Mouse (Mus musculus) lung, embryonic 16.5 days (tissue): ENCODE results near the gene Armc2. TPM values are rescaled to one million over a fixed set of nuclear protein-coding genes. Genes with fewer than 3 reads are reported as not detected.
"Not testable (repeated sequence)": the region's sequence is repeated elsewhere in the genome, so short reads cannot be mapped to it uniquely, and the experiment has no call there.

Experiments used
- ATAC-seq: fragments of 200-750 bp; cut with Nextera tagmentation; 2 replicates; pipeline ENCODE4 v1.8.0; 2017; ENCODE audit warnings: low read depth, mild to moderate bottlenecking, moderate library complexity
- H3K27ac ChIP-seq: fragments of 300-500 bp; sonication (generic); 2 replicates; pipeline ENCODE4 v1.5.1; 2014; ENCODE audit warnings: mild to moderate bottlenecking, control low read depth, low read length
- H3K27me3 ChIP-seq: fragments of 300-500 bp; sonication (generic); 2 replicates; pipeline ENCODE4 v1.6.1; 2014; ENCODE audit warnings: low read depth, low read length, mixed read lengths; ENCODE audit not compliant: control insufficient read depth, insufficient read depth
- H3K36me3 ChIP-seq: fragments of 300-500 bp; sonication (generic); 2 replicates; pipeline ENCODE4 v1.6.1; 2014; ENCODE audit warnings: low read length; ENCODE audit not compliant: control insufficient read depth, insufficient read depth
- H3K4me1 ChIP-seq: fragments of 300-500 bp; sonication (generic); replicated peaks from 2 replicates; pipeline ENCODE4 v1.6.1; 2014; ENCODE audit warnings: low read length, mixed read lengths; ENCODE audit not compliant: control insufficient read depth, insufficient read depth
- H3K4me2 ChIP-seq: fragments of 300-500 bp; sonication (generic); 2 replicates; pipeline ENCODE4 v1.6.1; 2014; ENCODE audit warnings: low read depth, low read length, control low read depth
- H3K4me3 ChIP-seq: fragments of 300-500 bp; sonication (generic); 2 replicates; pipeline ENCODE4 v1.5.1; 2014; ENCODE audit warnings: mild to moderate bottlenecking, low read length, control low read depth
- H3K9ac ChIP-seq: fragments of 300-500 bp; sonication (generic); 2 replicates; pipeline ENCODE4 v1.6.1; 2014; ENCODE audit warnings: low read length, control low read depth
- H3K9me3 ChIP-seq: fragments of 300-500 bp; sonication (generic); 2 replicates; pipeline ENCODE4 v1.6.1; 2016; ENCODE audit warnings: low read length; ENCODE audit not compliant: control insufficient read depth
- WGBS: fragments of 180-500 bp; shearing (Covaris S2); extraction: QIAGEN DNeasy Blood & Tissue Kit; methylation state at CpG from one replicate; pipeline ENCODE4 v1.1.7; 2014; 5-methylcytosine and 5-hydroxymethylcytosine counted together
- polyA plus RNA-seq: library from polyadenylated mRNA; unstranded; fragments of >200 nt; fragmentation: Nextera tagmentation; extraction: Ambion mirVana; gene quantifications from 2 replicates; pipeline ENCODE4 v1.2.1, GENCODE M21; 2015

The Armc2 gene
- polyA plus RNA-seq, 1 experiment from 2014 or later, result 2.0 TPM

DNA sequence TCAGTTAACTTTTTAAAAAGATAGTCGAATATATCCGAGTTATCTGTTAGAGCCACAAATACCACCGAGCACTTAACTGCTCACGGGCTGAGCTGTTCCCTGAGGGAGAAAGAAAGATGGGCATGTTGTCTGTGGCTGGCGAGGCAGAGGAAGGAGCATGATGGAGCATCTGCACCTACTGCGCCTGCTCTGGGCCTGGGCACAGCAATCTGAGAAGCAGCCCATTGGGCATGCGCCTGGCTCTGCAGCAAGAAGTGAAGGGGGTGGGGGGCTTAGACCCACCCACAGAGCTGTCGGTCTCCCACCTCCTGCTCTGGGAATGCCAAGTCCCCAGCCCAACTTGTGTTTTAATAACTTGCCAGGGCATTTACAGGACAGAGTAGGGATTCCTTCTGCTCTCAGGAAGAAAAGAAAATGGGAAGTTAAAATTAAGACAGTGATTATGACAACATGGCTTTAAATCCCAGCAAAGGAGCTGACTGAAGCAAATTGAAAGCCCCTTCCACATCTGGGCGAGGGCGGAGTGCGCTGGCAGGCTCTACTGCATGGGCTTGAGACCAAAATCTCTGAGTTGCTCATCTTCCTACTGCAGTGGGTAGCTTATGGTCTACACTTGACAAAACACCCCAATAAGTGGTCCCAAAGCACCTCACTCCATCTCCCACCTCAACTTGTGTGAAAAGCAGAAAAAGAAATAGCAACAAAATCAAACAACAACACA, 50.2 kb downstream of the Armc2 start:
- Histone ChIP-seq H3K4me1 (no peaks in the 10 kb centered on the region), H3K27me3 (no peaks in the 10 kb centered on the region), H3K4me3 (no peak overlapping the region), H3K27ac (no peak overlapping the region), H3K36me3 (no peaks in the 10 kb centered on the region), H3K4me2 (no peak overlapping the region), H3K9ac (no peak overlapping the region), H3K9me3 (no peaks in the 10 kb centered on the region)
- WGBS, result 77% methylated on average over 11 of the region's 11 CpGs
- ATAC-seq, result no peak

DNA sequence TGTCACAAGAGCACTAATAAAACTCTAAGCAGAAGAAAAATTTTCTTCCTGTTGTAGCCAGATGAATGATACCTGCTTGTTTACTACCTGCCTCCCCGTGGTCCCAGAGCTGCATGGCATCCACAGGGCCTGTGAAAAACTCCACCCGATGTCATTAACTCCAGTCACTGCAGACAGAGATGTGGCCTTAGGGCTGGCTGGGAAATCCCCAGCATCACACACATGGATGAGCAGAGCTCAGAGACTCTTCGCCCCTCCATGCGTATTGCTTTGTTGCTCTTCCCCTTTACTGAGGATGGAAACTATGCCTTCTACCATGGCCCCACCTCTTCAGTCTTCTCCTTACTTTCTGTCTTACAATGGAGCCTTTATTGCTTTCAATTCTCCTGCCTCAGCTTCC, 55.5 kb downstream of the Armc2 start:
- no peak for ATAC-seq
- H3K9me3 ChIP-seq, result no peaks in the 10 kb centered on the region
- 80% methylated on average over 4 of the region's 4 CpGs for WGBS

DNA sequence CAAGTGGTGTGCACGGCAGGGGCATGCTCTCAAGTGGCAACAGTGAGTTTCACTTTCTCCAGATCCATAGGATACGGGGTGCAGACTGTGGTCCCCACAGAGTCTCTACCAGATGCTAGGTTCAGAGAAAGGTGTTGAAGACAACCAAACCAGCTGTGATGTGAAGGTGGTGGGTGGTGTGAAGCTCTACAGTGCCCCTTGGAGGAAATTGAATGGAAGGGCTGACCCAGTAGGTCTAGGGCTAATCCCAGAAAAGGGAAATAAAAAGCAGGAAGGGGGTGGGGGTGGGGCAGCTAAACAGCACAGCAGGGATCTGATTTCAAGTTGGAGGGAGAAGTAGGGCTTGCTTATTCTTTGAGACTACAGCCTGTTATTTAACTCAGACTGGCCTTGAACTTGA, 58.4 kb downstream of the Armc2 start:
- H3K27me3 ChIP-seq, result no peaks in the 10 kb centered on the region
- no peak overlapping the region for H3K9ac ChIP-seq
- ATAC-seq, result no peak
- WGBS, result 51% methylated on average over 2 of the region's 2 CpGs
- no peak overlapping the region for H3K27ac ChIP-seq
- no peak overlapping the region for H3K4me2 ChIP-seq
- H3K4me1 ChIP-seq, result no peaks in the 10 kb centered on the region
- no peaks in the 10 kb centered on the region for H3K9me3 ChIP-seq
- H3K36me3 ChIP-seq, result no peaks in the 10 kb centered on the region
- H3K4me3 ChIP-seq, result no peak overlapping the region

More for the DNA sequence above, 55.5 kb downstream of the Armc2 start:
- Histone ChIP-seq H3K4me2 (no peak overlapping the region), H3K4me1 (no peaks in the 10 kb centered on the region), H3K27ac (no peak overlapping the region), H3K36me3 (no peaks in the 10 kb centered on the region), H3K27me3 (no peaks in the 10 kb centered on the region), H3K4me3 (no peak overlapping the region), H3K9ac (no peak overlapping the region)

DNA sequence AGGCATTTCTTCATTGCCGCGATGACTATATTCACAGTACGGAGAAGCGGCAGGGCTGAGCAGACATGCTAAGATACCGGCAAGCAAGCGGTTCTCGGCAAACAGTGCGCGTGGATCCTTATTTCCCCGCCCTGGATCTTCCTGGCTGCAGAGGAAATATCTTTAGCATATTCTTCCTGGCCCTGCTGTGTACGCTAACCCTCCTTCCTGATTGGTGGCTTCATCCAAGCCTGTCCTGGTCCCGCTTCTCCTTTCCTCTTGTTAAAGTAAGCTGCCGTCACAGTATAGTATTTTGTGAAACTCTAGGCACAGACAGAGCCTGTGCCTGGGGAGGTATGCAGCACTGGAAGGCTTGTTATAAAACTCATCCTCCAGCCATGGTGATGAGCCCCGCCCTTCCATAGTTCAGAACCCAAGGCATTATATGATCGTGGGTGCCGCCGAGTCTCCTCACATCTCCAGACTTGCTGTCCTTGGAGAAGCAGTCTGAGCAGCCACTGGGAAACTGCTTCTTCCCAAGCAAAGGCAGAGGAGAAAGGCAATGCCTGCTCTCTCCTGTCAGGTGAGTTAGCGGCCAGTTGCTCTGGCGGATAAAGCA, 59.5 kb downstream of the Armc2 start:
- 92% methylated on average over 19 of the region's 19 CpGs for WGBS
- H3K27me3 ChIP-seq, result no peaks in the 10 kb centered on the region
- no peak overlapping the region for H3K9ac ChIP-seq
- H3K27ac ChIP-seq, result no peak overlapping the region
- H3K4me2 ChIP-seq, result no peak overlapping the region
- no peaks in the 10 kb centered on the region for H3K4me1 ChIP-seq
- no peak for ATAC-seq
- H3K9me3 ChIP-seq, result no peaks in the 10 kb centered on the region
- no peak overlapping the region for H3K4me3 ChIP-seq
- no peaks in the 10 kb centered on the region for H3K36me3 ChIP-seq

DNA sequence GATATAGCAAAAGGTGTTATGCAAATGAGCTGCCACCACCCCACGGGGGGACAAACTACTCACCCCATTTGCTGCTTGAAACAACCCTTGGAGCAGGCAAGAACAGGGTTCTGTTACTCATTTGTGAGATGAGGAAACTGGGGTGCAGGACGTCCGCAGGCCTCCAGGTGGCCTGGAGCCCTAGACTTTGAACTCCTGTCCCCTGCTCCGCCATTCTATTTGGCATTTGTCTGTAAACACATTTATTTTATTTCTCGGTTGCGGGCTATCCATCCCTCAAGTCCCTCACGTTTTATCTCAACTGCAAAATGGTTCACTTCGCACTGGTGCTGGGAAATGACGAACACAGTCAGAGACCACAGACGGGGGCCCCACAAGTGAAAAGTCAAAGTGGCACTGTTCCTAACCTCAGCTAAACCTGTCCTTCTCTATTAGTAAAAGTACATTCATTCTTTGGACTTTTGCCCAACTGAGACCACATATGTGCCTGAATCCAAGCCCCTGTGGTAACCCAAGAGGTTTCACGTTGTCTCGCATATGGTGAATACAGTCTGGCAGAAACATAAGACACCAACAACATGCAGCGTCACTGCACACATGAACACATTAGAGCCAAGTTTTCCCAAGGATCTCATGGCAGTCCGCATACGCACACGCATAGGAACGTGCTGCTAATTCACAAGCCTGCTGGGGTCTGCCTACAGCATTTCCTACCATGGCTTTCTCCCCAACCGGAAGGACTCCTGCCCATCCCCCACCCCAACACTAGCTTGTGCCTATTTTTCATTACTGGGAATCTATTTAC, 60.6 kb downstream of the Armc2 start:
- no peaks in the 10 kb centered on the region for H3K36me3 ChIP-seq
- H3K4me1 ChIP-seq, result no peaks in the 10 kb centered on the region
- H3K9me3 ChIP-seq, result no peaks in the 10 kb centered on the region
- H3K27me3 ChIP-seq, result no peaks in the 10 kb centered on the region
- no peak overlapping the region for H3K27ac ChIP-seq
- WGBS, result 87% methylated on average over 18 of the region's 18 CpGs
- no peak for ATAC-seq
- no peak overlapping the region for H3K4me2 ChIP-seq
- H3K4me3 ChIP-seq, result no peak overlapping the region
- H3K9ac ChIP-seq, result no peak overlapping the region

DNA sequence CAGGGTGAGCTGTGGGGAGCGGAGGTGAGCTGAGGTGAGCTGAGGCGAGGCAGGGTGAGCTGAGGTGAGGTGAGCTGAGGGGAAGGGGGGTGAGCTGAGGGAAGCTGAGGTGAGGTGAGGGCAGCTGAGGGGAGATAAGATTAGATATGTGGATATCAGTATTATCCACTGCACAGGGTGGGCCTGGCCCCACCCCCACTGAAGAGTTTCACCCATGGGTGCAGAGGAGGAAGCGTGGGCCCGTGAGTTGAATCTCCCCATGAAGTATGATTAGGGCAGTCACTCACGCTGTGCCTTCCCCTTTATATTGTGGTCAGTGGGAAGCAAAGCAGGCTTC, 64.7 kb downstream of the Armc2 start:
- no peak overlapping the region for H3K4me3 ChIP-seq
- H3K9ac ChIP-seq, result no peak overlapping the region
- no peaks in the 10 kb centered on the region for H3K4me1 ChIP-seq
- no peaks in the 10 kb centered on the region for H3K36me3 ChIP-seq
- no peaks in the 10 kb centered on the region for H3K27me3 ChIP-seq
- ATAC-seq, result no peak
- H3K4me2 ChIP-seq, result no peak overlapping the region
- H3K9me3 ChIP-seq, result no peaks in the 10 kb centered on the region
- WGBS, result 87% methylated on average over 5 of the region's 5 CpGs
- H3K27ac ChIP-seq, result no peak overlapping the region

DNA sequence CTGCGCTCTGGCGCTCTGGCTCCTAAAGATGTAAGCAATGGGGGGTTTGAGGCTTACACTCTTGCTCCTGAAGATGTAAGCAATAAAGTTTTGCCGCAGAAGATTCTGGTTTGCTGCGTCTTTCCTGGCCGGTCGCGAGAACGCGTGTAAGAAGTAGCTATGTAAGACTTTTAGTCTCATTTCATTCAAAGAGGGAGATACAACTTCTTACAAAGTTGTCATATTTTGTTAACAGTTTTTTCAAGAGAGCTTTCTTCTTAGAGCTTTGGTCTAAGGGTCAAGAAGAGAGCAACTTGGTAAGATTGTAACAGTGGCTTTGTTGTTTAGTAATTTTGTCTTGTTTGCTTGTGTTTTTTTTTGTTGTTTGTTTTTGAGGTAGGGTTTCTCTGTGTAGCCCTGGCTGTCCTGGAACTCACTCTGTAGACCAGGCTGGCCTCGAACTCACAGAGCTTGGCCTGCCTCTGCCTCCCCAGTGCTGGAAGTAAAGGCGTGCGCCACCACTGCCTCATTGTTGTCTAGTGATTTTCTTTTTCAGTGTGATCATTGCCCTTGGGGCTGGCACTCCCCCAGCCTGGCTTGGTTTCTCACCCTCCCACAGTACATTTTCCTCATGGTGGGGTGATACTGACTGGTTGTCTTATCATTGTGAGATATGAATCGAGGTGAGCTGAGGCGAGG, 65.3 kb downstream of the Armc2 start:
- Histone ChIP-seq H3K9me3 (no peaks in the 10 kb centered on the region), H3K27me3 (no peaks in the 10 kb centered on the region), H3K27ac (no peak overlapping the region), H3K9ac (no peak overlapping the region), H3K4me1 (no peaks in the 10 kb centered on the region), H3K36me3 (no peaks in the 10 kb centered on the region), H3K4me3 (no peak overlapping the region), H3K4me2 (no peak overlapping the region)
- ATAC-seq, result no peak
- WGBS, result 90% methylated on average over 14 of the region's 14 CpGs

DNA sequence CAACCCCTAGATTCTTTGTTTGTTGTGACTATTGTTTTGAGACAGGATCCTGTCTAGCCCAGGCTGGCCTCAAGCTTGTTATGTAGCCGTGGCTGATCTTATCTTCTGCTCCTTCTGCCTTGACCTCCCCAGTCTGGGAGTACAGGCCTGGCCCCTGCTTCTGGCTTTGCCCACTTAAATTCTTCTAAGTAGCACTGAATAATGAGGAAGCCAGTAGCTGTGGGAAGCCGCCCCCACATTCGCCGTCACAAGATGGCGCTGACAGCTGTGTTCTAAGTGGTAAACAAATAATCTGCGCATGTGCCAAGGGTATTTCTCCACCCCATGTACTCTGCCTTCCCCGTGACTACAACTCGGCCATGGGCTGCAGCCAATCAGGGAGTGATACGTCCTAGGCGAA, 65.9 kb downstream of the Armc2 start:
- not testable (repeated sequence) for H3K9ac ChIP-seq, H3K27me3 ChIP-seq, H3K27ac ChIP-seq, H3K9me3 ChIP-seq, H3K4me1 ChIP-seq, H3K36me3 ChIP-seq, H3K4me3 ChIP-seq, ATAC-seq, H3K4me2 ChIP-seq
- 89% methylated on average over 5 of the region's 10 CpGs for WGBS

DNA sequence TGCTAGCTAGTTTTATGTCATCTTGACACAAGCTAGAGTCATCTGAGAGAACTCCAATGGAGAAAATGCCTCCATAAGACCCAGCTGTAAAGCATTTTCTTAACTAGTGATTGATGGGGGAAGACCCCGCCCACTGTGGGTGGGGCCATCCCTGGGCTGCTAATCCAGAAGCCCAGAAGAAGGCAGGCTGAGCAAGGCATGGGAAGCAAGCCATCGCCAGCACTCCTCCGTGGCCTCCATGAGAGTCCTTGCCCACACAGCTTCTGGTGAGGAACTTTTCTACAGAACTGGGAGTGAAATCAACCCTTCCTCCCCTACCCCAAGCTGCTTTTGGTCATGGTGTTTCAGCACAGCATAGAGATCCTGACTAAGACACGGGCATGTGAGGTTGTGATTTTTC, 79.2 kb downstream of the Armc2 start:
- H3K4me3 ChIP-seq, result no peak overlapping the region
- peaks cover 36% of the 10 kb centered on the region for H3K4me1 ChIP-seq
- no peak for ATAC-seq
- no peaks in the 10 kb centered on the region for H3K36me3 ChIP-seq
- WGBS, result 69% methylated on average over 4 of the region's 4 CpGs
- H3K9ac ChIP-seq, result no peak overlapping the region
- no peak overlapping the region for H3K4me2 ChIP-seq
- no peak overlapping the region for H3K27ac ChIP-seq
- H3K27me3 ChIP-seq, result no peaks in the 10 kb centered on the region
- H3K9me3 ChIP-seq, result 0 out of 2 replicates have a peak, but pooled peaks cover 5% of the 10 kb centered on the region
